Mouse (Mus musculus): Measurements from ENCODE around the gene Ccdc43. TPM values are rescaled to one million over a fixed set of nuclear protein-coding genes. Genes with fewer than 3 reads are reported as not detected.

Gene Ccdc43
- polyA plus RNA-seq, 1 experiment from 2014 or later: 40.4 TPM

DNA sequence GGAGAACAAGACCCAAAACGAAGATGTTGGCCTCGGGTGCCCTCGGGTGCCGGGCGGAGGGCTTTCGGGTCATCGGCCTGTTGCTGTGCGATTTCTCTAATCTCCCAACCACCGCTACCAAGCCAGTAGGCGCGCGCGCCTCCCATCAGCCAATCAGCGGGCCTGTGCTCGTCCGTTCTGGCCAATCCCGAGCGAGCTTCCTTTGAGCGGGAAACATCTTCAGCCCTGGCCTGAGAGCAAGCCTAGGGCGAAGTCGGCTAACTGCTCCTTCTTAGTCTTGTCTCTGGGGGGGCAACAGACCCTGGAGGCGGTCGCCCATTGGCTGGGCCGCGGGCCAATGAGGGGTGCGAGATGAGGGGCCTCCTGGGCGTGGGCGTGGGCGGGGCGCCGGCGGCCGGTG, 32.4 kb downstream of the Ccdc43 start:
- WGBS: 49% methylated on average over 33 of the region's 33 CpGs
- H3K4me3 ChIP-seq (replicated peaks): peak overlapping the region; percentile 26; the same call in 1 of the 2 replicates
- H3K27me3 ChIP-seq: peaks cover 19% of the 10 kb centered on the region
- peak overlapping the region; percentile 28; the same call in 1 of the 2 replicates for H3K4me2 ChIP-seq (replicated peaks)
- ATAC-seq (ENCODE audit: insufficient number of reproducible peaks, low FRiP score, low TSS enrichment, low read depth): no peak
- H3K4me1 ChIP-seq: no peaks in the 10 kb centered on the region
- H3K9me3 ChIP-seq (replicated peaks): 0 out of 2 replicates have a peak, but pooled peaks cover 4% of the 10 kb centered on the region
- no peak overlapping the region for H3K27ac ChIP-seq (replicated peaks)
- no peaks in the 10 kb centered on the region for H3K36me3 ChIP-seq
- H3K9ac ChIP-seq: no peak overlapping the region

DNA sequence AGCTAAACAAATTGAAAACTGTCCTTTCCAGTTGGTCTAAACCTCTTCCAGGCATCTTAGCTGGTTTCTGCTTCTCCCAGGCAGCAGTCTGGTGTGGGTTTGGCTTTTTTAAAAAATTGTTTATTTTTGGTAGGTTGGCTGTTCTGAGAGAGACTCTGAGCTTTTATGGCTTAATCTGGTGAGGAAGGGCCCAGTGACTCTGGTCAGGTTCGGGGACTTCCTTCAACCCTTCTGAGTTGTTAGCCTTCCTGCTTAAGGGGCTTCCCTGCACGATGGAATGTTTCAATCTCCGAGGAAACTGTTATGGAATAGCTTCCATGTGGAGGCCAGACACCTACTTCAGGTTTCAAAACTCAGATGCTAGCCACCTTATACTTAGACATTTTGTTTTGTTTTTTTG, 34.2 kb downstream of the Ccdc43 start, which contains the start of gene Meioc:
Gene Meioc, plus strand, starts transcription at position 301 of the 400 bp plus-strand sequence.
- H3K9me3 ChIP-seq (replicated peaks): 0 out of 2 replicates have a peak, but pooled peaks cover 4% of the 10 kb centered on the region
- H3K36me3 ChIP-seq: no peaks in the 10 kb centered on the region
- no peak within 1 kb of the TSS for H3K4me3 ChIP-seq (replicated peaks)
- no peak within 1 kb of the TSS for H3K27ac ChIP-seq (replicated peaks)
- H3K27me3 ChIP-seq: peaks cover 19% of the 10 kb centered on the region
- H3K9ac ChIP-seq: no peak within 1 kb of the TSS
- ATAC-seq (ENCODE audit: insufficient number of reproducible peaks, low FRiP score, low TSS enrichment, low read depth): no peak
- WGBS: 61% methylated on average over 3 of the region's 3 CpGs
- H3K4me2 ChIP-seq (replicated peaks): no peak within 1 kb of the TSS
- H3K4me1 ChIP-seq: no peaks in the 10 kb centered on the region

GRCm38 (mm10) chr11:102656931-102657330, 40.7 kb downstream of the Ccdc43 start:
- peaks cover 12% of the 10 kb centered on the region for H3K4me1 ChIP-seq
- WGBS: 36% methylated on average over 6 of the region's 6 CpGs
- ATAC-seq (ENCODE audit: insufficient number of reproducible peaks, low FRiP score, low TSS enrichment, low read depth): no peak

DNA sequence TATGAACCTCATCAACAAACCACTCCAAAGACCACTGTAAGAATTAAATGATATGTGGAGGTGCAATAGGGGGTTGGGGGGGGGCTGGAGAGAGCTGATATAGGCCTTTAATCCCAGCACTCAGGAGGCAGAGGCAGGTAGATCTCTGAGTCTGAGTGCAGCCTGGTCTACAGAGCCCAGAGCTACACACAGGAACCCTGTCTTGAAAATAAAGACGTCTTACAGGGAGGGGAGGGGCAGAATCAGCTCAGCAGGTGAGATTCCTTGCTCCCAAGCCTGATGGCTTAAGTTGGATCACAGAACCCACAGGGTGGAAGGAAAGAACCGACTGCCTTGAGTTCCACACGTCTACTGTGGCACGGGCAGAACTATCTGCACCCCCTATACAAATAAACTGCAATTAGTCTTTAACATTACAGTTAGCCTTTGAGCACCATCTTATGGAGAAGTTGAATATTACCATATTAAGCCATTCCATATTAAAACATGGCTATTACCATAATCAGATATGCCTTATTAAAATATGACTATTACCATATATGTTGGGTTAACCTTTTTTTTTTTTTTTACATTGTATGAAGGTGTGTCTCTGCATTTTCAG, 41.2 kb downstream of the Ccdc43 start:
- Histone ChIP-seq H3K4me1 (peaks cover 15% of the 10 kb centered on the region), H3K4me3 (replicated peaks) (no peak overlapping the region), H3K27me3 (no peaks in the 10 kb centered on the region), H3K9ac (no peak overlapping the region), H3K4me2 (replicated peaks) (peak overlapping the region; percentile 22; the same call in 1 of the 2 replicates), H3K36me3 (no peaks in the 10 kb centered on the region), H3K27ac (replicated peaks) (no peak overlapping the region), H3K9me3 (replicated peaks) (no peaks in the 10 kb centered on the region)
- no peak for ATAC-seq (ENCODE audit: insufficient number of reproducible peaks, low FRiP score, low TSS enrichment, low read depth)
- WGBS: 12% methylated on average over 4 of the region's 4 CpGs

More at GRCm38 (mm10) chr11:102656931-102657330, 40.7 kb downstream of the Ccdc43 start:
- Histone ChIP-seq H3K9ac (no peak overlapping the region), H3K36me3 (no peaks in the 10 kb centered on the region), H3K27me3 (no peaks in the 10 kb centered on the region), H3K27ac (replicated peaks) (no peak overlapping the region), H3K4me3 (replicated peaks) (no peak overlapping the region), H3K4me2 (replicated peaks) (no peak overlapping the region), H3K9me3 (replicated peaks) (no peaks in the 10 kb centered on the region)

GRCm38 (mm10) chr11:102655888-102656287, 41.7 kb downstream of the Ccdc43 start:
- ATAC-seq (ENCODE audit: insufficient number of reproducible peaks, low FRiP score, low TSS enrichment, low read depth): no peak
- Histone ChIP-seq H3K4me3 (replicated peaks) (no peak overlapping the region), H3K4me2 (replicated peaks) (no peak overlapping the region), H3K27me3 (no peaks in the 10 kb centered on the region), H3K9me3 (replicated peaks) (no peaks in the 10 kb centered on the region), H3K4me1 (peaks cover 15% of the 10 kb centered on the region), H3K27ac (replicated peaks) (no peak overlapping the region), H3K36me3 (no peaks in the 10 kb centered on the region), H3K9ac (no peak overlapping the region)
- WGBS: 59% methylated on average over 8 of the region's 8 CpGs

DNA sequence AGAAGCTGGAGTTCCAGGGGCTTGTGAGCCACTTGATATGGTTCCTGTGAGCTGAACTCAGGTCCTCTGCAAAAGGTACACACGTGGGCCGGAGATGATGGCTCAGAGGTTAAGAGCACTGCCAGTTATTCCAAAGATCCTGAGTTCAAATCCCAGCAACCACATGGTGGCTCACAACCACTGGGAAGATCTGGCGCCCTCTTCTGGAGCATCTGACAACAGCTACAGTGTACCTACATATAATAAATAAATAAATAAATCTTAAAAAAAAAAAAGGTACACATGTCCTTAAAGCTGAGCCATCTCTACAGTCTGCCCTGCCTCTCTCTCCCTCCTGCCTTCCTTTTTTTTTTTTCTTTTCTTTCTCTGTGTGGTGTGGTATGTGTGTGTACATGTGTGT, 44.7 kb downstream of the Ccdc43 start:
- Histone ChIP-seq H3K27me3 (no peaks in the 10 kb centered on the region), H3K36me3 (no peaks in the 10 kb centered on the region), H3K27ac (replicated peaks) (no peak overlapping the region), H3K9ac (no peak overlapping the region), H3K4me1 (peaks cover 15% of the 10 kb centered on the region), H3K4me3 (replicated peaks) (no peak overlapping the region), H3K9me3 (replicated peaks) (no peaks in the 10 kb centered on the region), H3K4me2 (replicated peaks) (no peak overlapping the region)
- no peak for ATAC-seq (ENCODE audit: insufficient number of reproducible peaks, low FRiP score, low TSS enrichment, low read depth)
- 71% methylated on average over 3 of the region's 3 CpGs for WGBS

- no peak overlapping the region for H3K4me3 ChIP-seq (replicated peaks)
- no peaks in the 10 kb centered on the region for H3K27me3 ChIP-seq
- WGBS: 3% methylated on average over 9 of the region's 9 CpGs
- no peaks in the 10 kb centered on the region for H3K9me3 ChIP-seq (replicated peaks)
- H3K4me1 ChIP-seq: peaks cover 16% of the 10 kb centered on the region
- ATAC-seq (ENCODE audit: insufficient number of reproducible peaks, low FRiP score, low TSS enrichment, low read depth): 0 out of 2 replicates have a peak, but pooled peaks have one; percentile 34
- no peak overlapping the region for H3K27ac ChIP-seq (replicated peaks)
- no peaks in the 10 kb centered on the region for H3K36me3 ChIP-seq
- no peak overlapping the region for H3K9ac ChIP-seq
- H3K4me2 ChIP-seq (replicated peaks): no peak overlapping the region
These were observed 46.2 kb downstream of the Ccdc43 start for GRCm38 (mm10) chr11:102651381-102651780.

GRCm38 (mm10) chr11:102647885-102648284, 49.7 kb downstream of the Ccdc43 start:
- no peaks in the 10 kb centered on the region for H3K9me3 ChIP-seq (replicated peaks)
- H3K4me3 ChIP-seq (replicated peaks): no peak overlapping the region
- H3K4me2 ChIP-seq (replicated peaks): no peak overlapping the region
- no peak for ATAC-seq (ENCODE audit: insufficient number of reproducible peaks, low FRiP score, low TSS enrichment, low read depth)
- no peaks in the 10 kb centered on the region for H3K27me3 ChIP-seq
- H3K9ac ChIP-seq: no peak overlapping the region
- H3K27ac ChIP-seq (replicated peaks): no peak overlapping the region
- H3K4me1 ChIP-seq: peaks cover 15% of the 10 kb centered on the region; the same call in 1 of the 2 replicates
- WGBS: 75% methylated on average over 12 of the region's 12 CpGs
- H3K36me3 ChIP-seq: no peaks in the 10 kb centered on the region

DNA sequence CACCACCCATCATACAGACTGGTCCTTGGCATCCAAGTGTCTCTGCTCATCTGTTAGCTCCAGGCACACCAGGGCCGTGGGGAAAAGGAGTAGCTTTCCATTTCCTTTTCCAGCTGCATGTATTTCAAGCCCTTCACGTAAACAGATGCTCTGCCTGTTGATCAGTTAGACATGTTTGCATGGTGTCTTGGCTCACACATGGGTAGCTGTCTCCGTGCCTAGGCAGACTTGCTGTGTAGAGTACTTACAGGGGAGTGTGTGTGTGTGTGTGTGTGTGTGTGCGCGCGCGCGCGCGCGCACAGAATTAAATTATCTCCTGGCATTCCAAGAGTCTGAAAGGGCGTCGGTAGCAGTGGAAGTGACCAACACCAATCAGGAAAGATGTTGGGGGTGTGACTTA, 51.4 kb downstream of the Ccdc43 start:
- Histone ChIP-seq H3K27ac (replicated peaks) (peak overlapping the region; percentile 34; the same call in 1 of the 2 replicates), H3K27me3 (no peaks in the 10 kb centered on the region)
- no peak for ATAC-seq (ENCODE audit: insufficient number of reproducible peaks, low FRiP score, low TSS enrichment, low read depth)

DNA sequence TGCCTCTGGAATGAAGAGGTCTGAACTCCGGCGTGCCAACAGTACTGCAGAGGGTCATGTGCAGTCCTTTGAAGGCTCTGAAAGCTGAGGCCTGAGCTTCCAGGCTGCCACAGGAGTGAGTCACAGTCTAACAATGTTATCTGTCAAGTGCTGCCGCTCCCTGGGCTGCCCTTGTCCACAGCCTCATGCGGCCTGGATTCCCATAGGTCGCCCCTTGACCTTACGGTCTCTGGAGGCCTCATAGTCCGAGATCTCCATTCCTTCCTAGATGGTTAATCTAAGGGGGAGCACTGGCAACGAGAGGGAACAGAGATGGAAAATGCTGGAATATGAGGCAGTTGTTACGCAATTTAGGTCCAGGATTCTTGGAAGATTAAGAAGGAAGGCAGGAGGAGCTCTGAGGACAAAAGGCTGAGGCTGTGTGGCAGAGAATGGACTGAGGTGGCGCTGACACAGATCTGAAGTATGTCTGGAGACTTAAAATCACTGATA, 53.6 kb downstream of the Ccdc43 start:
- H3K9ac ChIP-seq: no peak overlapping the region
- H3K27me3 ChIP-seq: no peaks in the 10 kb centered on the region
- H3K27ac ChIP-seq (replicated peaks): no peak overlapping the region
- H3K36me3 ChIP-seq: no peaks in the 10 kb centered on the region
- no peaks in the 10 kb centered on the region for H3K9me3 ChIP-seq (replicated peaks)
- H3K4me2 ChIP-seq (replicated peaks): no peak overlapping the region
- no peak overlapping the region for H3K4me3 ChIP-seq (replicated peaks)
- peaks cover 19% of the 10 kb centered on the region for H3K4me1 ChIP-seq
- ATAC-seq (ENCODE audit: insufficient number of reproducible peaks, low FRiP score, low TSS enrichment, low read depth): no peak
- 49% methylated on average over 10 of the region's 10 CpGs for WGBS

More for the DNA sequence above, 51.4 kb downstream of the Ccdc43 start:
- Histone ChIP-seq H3K4me2 (replicated peaks) (no peak overlapping the region), H3K9ac (no peak overlapping the region), H3K4me3 (replicated peaks) (no peak overlapping the region), H3K4me1 (peaks cover 12% of the 10 kb centered on the region; the same call in 1 of the 2 replicates), H3K36me3 (no peaks in the 10 kb centered on the region), H3K9me3 (replicated peaks) (no peaks in the 10 kb centered on the region)
- 68% methylated on average over 13 of the region's 13 CpGs for WGBS

- 24% methylated on average over 12 of the region's 12 CpGs for WGBS
- Histone ChIP-seq H3K27ac (replicated peaks) (peak overlapping the region; percentile 28; the same call in 1 of the 2 replicates), H3K36me3 (no peaks in the 10 kb centered on the region), H3K4me2 (replicated peaks) (no peak overlapping the region), H3K27me3 (no peaks in the 10 kb centered on the region), H3K4me3 (replicated peaks) (no peak overlapping the region), H3K4me1 (peaks cover 49% of the 10 kb centered on the region), H3K9me3 (replicated peaks) (no peaks in the 10 kb centered on the region), H3K9ac (0 out of 2 replicates have a peak overlapping the region, but pooled peaks have one; percentile 4)
- peak; percentile 51; the same call in 1 of the 2 replicates for ATAC-seq (ENCODE audit: insufficient number of reproducible peaks, low FRiP score, low TSS enrichment, low read depth)
These were observed 60.7 kb downstream of the Ccdc43 start for GRCm38 (mm10) chr11:102636887-102637286.

Data from embryonic facial prominence, embryonic 15.5 days (tissue).